Mouse (Mus musculus): Measurements from ENCODE around the gene AC124502.3.
A peak's percentile ranks its signal among the peaks of the same experiment; 100 is the strongest.
"Not testable (repeated sequence)": the region's sequence is repeated elsewhere in the genome, so short reads cannot be mapped to it uniquely, and the experiment has no call there.

The AC124502.3 gene

DNA sequence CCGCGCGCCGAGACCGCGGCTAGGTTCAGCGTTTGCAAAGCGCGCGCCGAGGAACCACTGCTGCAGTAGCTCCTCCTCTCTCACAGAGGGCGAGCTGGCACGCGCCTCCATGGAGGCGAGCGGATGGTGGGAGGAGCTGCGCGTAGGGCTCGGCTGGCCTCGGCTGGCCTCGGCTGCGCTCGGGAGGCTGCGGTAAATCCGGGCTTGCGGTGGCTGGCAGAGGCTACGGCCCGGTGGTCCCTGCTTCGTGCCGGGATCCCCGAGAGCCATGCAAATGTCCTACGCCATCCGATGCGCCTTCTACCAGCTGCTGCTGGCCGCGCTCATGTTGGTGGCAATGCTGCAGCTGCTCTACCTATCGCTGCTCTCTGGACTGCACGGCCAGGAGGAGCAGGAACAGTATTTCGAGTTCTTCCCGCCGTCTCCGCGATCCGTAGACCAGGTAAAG lies at the start of gene AC124502.3, which contains the start of gene B4gat1:
AC124502.3 (plus strand) TSS at position 183 of the 448 bp plus-strand sequence.
B4gat1 (plus strand) TSS at position 118 of the 448 bp plus-strand sequence.
- DNase-seq (ENCODE audit: low read depth): no peak

DNA sequence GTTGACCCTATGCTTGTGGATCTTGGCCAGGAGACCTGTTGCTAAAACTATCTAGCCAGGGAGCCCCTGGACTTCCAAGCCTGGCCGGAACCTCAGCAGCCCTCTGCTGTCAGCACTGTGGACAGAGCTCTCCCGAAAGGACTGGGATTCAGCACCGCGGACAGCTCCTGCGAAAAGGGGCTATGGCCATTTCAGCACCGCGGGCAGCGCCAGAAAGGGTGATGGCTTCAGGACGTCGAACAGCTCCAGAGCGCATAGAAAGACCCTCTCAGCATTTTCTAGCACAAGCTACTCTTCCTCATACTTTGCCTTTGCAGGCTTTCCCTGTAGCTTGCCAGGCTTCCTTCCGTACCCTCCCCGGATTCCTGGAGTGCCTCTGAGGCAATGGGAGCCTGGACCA lies 49.7 kb upstream of the AC124502.3 start:
- DNase-seq (ENCODE audit: low read depth): no peak

DNA sequence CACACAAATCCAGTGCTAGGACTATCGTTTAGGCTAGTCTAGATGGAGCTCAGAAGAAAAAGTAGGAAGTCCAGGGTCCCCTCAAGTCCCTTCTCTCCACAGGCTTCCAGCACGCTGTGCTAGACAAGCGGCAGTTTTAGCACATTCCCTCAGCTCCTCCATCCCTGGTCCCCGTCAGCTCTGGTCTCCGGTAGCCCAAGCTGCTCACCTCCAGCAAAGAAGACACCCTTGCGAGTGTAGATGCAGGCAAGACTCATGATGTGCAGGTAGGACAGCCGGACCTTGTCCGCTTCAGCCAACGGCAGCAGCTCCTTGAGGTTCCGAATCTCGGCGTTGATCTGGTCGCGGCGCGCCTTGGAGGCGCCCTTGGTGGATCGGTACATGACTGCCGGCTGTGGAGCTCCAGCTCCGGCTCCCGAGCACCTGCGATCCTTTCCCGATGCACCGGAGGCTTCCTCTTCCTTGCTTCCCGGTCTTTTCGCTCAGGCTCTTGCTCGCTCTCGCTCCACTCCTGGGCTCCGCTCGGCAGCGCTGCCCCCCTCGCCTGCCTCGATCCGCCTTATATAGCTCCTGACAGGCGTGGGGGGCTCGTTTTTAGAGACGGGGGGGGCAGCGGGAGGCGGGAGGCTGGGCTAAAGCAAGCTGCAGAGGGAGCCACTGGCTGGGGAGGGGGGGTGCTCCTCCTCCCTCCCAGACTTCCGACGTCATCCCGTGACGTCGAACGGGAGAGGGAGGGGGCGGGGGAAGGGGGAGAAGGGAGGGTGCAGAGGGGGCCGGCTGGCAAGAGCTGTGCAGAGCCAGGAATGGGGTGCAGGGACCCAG lies 49.0 kb upstream of the AC124502.3 start:
- DNase-seq (ENCODE audit: low read depth): no peak

DNA sequence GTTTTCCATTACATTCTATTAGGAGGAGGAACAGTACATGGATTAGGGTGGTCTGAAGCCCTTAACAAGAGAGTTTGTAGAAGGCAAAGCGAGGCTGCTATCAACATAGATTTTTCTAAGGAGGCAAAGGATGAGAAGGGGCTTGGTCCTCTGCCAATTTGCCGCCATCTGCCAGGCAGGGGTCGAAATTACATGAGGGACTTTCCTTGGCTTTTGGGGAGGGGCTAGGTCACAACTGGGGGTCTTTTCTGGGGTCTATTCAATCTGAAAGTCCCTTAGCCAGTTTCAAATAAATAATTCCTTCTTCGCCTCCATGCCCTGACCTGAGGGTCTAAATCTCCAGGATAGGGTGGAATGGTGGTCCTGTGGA lies 48.5 kb upstream of the AC124502.3 start, which contains the start of gene Npas4:
Npas4 (minus strand) TSS at position 61 of the 370 bp plus-strand sequence.
- no peak for DNase-seq (ENCODE audit: low read depth)

DNA sequence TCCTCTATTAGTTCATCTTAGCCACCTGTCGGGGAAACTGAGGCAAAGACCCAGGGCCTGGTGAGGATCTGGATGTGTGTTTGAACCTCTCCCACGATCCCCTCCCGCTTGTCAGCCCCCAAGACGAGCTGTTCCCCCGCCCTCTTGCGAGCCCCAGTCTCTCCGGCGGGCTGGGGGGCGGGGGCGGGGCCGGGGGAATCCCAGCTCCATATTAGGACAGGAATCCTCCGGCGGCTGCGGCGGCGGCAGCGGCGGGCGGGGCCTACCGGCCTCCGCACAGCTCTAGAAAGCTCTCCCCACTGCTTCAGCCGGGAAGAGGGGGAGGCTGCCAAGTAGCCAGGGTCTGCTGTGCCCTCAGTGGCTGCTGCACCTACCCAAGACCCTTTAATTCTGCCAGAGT lies 48.0 kb upstream of the AC124502.3 start:
- DNase-seq (ENCODE audit: low read depth): no peak

DNA sequence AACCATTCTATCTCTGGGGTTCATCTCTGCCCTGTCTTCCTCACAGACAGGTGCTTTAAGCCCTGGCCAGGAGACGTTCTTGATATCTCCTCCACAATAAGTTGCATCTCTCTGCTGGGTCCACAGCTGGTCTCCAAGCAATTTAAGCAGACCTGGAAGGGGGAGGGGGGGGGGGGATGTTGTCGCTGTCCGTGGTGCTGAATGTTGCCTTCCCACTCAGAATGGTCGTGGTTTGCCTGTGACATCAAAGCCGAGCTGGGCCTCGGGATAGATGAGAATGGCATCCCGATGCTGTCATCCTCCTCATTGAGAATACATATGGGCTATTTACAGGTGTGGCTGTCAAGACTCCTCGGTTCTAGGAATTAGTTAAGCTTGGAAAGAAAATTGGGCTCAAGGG lies 46.3 kb upstream of the AC124502.3 start:
- no peak for DNase-seq (ENCODE audit: low read depth)

DNA sequence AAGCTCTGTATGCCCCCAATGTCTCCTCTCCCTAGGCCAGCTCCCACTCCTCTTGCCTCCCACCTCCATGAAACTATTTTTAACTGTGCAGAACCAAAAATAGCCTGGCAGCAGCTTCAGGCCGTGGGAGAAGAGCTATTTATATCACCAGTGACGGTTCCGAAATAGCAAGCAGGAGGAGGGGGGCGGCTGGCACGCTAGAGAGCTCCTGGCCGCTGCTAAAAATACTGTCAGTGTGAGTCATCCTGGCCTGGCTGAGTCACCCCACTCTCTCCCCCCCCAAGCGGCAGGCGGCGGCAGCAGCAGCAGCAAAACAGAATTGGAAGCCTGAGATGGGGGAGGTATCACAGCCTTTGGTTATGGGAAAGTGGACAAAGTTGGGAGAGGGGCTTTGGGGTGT lies 45.8 kb upstream of the AC124502.3 start:
- DNase-seq (ENCODE audit: low read depth): peak; percentile 92

DNA sequence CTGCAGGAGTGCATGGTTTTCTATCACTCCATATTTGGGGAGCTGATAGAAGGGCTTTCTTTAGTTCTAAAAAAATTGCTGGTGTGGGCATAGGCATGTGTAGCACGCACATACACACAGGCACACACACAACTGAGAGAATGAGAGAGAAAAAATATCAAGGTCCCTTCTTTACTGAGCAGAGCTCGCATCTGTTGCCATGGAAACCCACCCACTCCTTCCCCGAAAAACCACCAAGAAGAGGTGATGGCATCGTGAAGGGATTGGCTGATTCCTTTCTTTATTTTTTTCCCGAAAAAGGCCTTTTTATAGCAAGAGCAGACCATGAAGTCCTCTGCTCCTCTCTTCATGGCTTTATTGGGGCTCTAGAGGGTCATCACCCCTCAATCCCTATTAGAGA lies 44.6 kb upstream of the AC124502.3 start:
- no peak for DNase-seq (ENCODE audit: low read depth)

DNA sequence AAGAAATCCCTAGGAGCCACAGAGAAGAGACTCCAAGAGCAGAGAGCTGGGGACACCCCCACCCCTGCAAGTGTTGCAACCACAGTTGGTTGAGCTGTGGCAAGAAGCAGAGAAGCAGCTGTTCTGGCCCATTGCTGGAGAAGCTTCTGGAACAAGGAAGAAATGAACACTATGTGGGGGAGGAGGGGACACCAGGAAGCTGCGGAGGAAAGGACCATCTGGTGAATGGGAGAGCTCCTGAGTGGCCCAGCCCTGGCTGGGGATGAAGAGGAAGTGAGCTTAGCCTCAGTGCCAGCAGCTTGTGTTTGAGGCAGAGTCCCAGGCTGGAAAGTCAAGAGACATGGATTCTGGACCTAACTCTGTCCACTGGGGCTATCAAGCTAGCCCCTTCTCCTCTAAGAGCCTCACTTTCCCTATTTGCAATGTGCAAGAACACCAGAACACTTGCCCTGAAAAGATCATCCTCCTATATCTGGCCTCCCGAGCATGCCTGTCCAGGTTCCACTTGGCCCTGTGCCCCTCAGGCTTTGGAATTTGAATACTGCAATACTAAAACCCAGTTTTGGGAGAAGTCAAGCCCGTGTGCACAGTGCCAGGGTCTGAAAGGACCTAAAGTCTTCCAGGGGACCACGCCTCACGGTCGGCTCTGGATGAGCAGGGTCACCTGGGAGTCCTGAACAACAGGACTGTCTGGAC lies 39.1 kb upstream of the AC124502.3 start:
- DNase-seq (ENCODE audit: low read depth): no peak

DNA sequence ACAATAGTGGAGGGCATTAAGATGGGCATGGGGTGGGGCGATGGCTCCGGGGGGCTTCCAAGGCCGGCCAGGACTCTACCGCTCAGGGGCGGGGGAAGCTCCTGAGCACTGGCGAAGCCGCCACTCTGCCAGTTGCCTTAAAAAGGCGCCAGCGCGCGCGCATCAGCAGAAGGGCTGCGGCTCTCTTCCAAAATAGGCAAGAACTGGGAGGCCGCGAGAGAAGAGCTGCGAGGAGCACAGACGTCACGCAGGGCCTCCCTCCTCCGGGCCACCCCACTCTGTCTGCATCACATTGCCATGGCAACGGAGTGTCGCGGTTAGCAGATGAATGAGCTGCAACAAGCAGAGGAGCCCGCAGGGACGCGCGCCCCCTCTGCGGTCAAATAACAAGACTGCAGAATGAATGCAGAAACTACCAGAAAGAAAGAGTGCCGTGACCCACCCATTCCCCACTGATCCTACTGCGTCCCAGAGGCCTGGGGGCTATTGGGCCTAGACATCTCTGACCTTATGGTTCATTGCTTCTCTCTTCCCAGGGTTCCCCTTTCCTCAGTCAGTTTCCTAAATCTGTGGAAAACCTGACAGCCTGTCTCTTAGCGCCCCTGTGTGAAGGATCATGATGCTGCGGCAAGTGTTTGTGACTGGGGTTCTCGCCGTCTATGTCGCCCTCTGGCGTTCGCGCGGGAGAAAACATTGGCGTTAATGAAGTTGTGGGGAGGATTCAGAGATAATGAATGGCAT lies 36.9 kb upstream of the AC124502.3 start:
- no peak for DNase-seq (ENCODE audit: low read depth)

DNA sequence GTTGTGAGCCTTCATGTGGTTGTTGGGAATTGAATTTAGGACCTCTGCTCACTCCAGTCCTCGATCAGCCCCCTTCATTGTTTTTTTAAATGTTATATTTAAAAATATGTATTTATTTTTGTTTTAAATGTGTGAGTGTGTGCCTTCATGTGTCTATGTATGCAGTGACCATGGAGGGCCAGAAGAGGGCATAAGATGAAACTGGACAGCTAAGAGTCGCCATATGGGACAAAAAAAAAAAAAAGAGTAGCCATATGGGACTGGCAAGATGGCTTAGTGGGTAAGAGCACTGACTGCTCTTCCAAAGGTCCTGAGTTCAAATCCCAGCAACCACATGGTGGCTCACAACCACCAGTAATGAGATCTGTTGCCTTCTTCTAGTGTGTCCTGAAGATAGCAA lies 35.0 kb upstream of the AC124502.3 start:
- DNase-seq (ENCODE audit: low read depth): not testable (repeated sequence)

DNA sequence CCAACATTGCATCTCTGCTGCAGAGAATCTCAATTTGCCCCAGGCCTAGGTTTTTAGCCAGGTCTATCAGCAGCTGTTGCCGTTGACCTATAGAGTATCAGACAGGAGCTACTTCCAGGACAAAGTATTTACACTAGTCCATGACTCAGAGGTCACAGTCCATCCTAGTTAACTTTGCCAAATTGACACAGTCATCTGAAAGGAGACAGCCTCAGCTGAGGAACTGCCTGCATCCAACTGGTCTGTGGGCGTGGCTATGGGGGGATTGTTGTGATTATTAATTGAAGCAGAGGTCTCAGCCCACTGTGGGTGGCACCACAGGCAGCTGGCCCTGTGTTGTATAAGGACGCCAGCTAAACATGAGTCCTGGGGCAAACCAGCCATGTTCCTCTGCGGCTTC lies 33.8 kb upstream of the AC124502.3 start:
- DNase-seq (ENCODE audit: low read depth): no peak

DNA sequence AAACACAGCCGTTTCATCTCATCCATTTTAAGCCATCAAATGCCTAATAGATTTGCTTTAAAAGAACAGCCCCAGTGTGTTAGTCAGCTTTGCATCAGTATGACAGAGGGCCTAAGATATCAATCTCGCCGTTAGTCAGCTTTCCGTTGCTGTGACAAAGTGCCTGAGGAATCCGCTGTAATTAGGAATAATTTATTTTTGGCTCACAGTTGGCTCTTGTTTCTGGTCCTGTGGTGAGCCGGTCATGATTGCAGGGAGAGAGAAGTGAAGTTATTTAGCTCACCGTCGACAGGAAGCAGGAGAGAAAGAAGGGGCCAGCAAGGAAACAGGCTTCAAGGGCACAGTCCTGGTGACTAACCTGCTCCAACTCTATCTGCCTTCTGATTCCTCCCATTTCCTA lies 25.6 kb upstream of the AC124502.3 start:
- DNase-seq (ENCODE audit: low read depth): no peak

DNA sequence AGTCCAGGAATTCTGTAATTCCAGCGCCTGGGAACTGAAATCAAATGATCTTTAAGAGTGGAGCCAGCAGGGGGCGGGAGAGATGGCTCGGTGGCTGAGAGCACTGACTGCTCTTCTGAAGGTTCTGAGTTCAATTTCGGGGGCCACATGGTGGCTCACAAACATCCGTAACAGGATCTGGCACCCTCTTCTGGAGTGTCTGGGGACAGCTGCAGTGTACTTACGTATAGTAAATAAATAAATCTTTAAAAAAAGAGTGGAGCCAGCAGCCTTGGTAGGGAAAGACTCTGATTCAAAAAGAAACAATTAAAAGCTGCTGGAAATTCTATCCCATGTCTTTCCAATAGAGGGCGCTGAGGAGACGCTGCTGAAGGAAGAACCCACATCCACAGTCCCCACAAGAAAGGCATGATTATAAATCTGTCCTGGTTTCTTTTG lies 23.7 kb upstream of the AC124502.3 start:
- DNase-seq (ENCODE audit: low read depth): no peak

DNA sequence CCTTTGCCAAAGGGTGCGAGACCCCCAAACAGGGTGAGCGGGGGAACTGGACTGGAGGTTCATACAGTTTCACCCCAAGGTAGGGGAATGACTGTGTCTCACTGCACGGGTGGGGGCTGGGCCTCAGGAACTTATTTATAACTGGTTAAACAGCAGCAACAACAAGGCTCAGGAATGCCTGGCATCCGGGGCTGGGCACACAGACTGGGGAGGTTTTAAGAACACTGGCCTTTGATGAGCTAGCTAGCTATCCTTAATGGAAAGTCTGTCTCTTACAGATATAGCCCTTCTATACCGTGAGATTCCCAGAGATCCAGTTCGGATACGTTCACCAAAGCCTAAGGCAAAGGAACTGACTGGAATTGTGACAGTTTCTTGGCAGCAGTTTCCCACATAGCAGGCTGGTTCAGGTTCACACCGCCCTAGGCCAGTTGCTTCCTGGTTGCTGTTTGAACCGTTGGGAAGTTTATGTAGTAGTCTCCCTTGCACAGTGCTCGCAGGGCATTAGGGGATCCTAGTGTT lies 22.4 kb upstream of the AC124502.3 start:
- DNase-seq (ENCODE audit: low read depth): no peak

DNA sequence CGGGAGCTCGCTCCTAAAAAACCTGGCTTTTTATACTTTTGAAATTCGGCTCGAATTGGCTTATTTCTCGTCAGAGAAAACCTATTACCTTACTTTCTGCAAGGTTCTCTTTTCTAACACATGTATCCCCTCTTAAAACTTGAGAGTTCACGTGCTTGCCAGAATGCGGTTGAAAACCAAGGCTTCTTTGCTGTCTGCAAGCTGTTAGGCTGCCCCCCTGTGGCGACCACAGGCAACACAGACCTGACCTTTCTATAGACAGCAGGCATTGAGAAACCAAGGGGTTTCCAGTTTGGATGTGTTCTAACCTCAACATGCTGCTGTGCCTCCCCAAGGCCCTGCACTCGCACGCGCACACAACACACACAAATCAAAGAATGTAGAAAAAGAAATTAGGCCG lies 21.9 kb upstream of the AC124502.3 start:
- DNase-seq (ENCODE audit: low read depth): no peak

DNA sequence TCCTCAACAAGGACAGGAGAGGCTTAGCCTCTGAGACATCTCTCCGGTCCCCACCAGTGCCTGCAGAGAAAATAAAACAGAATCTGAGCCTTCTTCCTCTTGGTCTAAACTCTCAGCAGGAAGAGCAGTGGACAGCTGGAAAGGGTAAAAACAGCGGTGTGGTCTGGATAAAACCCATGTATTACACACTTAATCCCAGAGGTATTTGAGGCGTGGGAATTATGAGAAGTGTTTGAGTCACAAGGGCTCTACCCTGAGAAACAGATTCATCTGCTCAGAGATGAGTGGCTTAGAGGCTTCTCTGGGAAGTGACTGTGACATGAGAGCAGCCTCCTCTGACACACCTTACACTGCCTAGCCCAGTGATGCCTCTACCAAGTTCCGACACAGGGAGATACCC lies 21.1 kb upstream of the AC124502.3 start:
- peak; percentile 64 for DNase-seq (ENCODE audit: low read depth)

DNA sequence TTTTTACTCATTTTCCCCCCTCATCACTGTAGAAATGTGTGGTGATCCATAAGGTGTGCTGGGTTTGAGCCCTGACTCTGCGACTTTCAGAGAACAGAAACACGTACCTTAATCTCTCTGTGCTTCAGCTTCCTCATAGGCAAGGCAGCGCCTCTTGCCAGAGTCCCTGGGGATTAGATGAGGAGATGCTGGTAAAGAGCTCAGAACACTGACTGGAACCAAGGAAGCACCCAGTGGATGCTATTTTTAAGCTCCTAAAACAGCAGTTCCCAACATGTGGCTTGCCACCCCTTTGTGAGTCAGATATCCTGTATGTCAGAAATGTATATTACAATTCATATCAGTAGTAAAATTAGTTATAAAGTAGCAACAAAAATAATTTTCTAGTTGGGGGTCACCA lies 20.5 kb upstream of the AC124502.3 start:
- no peak for DNase-seq (ENCODE audit: low read depth)

DNA sequence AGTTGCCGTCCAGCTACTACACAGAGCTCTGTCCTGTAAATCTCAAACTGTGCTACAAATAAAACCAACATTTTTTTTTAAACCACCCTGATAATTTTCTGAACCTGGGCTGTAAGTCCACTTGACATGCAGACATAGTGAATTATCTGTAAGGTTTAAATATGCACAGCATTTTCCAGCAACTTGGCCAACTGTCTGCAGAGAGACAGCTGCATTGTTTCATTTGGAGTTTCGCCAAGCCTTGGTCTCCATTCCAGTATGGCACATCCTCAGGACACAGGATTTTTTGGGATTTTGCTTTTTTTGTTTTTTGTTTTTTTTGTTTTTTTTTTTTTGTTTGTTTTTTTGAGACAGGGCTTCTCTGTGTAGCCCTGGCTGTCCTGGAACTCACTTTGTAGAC lies 17.3 kb upstream of the AC124502.3 start:
- DNase-seq (ENCODE audit: low read depth): no peak

DNA sequence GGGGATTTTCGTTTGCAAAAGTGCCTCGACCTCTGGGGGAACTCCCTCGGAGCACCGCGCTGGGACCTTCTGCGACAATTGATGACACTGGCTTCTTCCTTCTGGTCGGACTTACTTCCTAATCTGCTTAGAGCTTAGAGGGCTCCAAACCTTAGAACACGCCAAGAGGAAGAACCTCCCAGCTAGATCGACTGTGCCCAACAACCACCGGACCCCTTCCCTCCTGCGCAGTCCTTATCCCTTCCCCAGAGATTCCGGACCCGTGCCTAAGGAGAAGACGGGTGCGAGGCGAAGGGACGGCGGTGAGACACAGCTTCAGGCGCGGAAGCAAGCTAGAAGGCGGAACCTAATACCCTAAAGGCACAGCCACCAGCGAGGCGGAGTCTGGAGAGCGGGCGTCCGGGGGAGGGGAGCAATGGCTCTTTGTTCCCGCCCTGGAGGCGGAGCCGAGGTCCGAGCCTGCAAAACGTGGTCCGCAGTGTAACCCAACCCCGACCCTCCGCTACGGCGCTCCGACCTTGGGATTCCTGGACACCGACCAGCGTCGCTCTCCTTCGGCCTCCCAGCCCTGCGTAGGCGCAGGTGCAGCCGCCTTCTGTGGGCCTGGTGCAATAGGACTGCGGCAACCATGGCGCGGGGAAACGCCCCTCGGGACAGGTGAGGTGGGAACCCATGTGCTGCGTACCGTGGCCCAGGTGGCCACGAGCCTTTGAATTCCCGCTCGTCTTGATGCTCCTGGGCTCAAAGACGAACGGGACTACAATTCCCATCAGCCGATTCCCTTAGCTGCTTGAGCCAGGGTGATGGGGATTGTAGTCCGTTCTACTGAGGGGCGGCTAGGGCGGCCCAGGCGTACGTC lies 14.8 kb upstream of the AC124502.3 start, which contains the start of gene Slc29a2:
Slc29a2 (plus strand) TSS at position 240 of the 859 bp plus-strand sequence.
- DNase-seq (ENCODE audit: low read depth): no peak

DNA sequence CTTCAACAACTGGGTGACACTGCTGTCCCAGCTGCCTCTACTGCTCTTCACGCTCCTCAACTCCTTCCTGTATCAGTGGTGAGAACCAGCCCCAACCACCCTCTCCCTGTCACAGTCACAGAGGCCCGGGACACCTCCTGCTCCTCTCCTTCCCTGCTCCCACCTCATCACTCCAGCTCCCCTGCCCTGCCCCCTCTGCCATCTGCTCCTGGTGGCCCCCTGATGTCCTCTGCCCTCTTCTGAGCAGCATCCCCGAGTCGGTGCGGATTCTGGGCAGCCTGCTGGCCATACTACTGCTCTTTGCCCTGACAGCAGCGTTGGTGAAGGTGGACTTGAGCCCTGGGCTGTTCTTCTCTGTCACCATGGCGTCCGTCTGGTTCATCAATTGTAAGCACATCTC lies 12.6 kb upstream of the AC124502.3 start:
- DNase-seq (ENCODE audit: low read depth): no peak

All from fibroblast of lung, adult 2 months (primary cell).